Mouse (Mus musculus) intestine, postnatal 0 days (tissue): ENCODE measurements around the gene Nenf. TPM values are rescaled to one million over a fixed set of nuclear protein-coding genes. Genes with fewer than 3 reads are reported as not detected.

Source experiments
- ATAC-seq: fragments of 200-750 bp; cut with Nextera tagmentation; 2 replicates; pipeline ENCODE4 v1.8.0; 2017; ENCODE audit warnings: mild to moderate bottlenecking, moderate TSS enrichment, moderate library complexity
- H3K27ac ChIP-seq: fragments of 300-500 bp; sonication (generic); 2 replicates; pipeline ENCODE4 v1.5.1; 2014; ENCODE audit warnings: mild to moderate bottlenecking, low read depth, low read length, moderate library complexity
- H3K27me3 ChIP-seq: fragments of 300-500 bp; sonication (generic); replicated peaks from 2 replicates; pipeline ENCODE4 v1.6.1; 2014; ENCODE audit warnings: low read length, mixed read lengths; ENCODE audit not compliant: control insufficient read depth, insufficient read depth
- H3K36me3 ChIP-seq: fragments of 300-500 bp; sonication (generic); 2 replicates; pipeline ENCODE4 v1.6.1; 2014; ENCODE audit warnings: mild to moderate bottlenecking, moderate library complexity; ENCODE audit not compliant: control insufficient read depth, insufficient read depth
- H3K4me1 ChIP-seq: fragments of 300-500 bp; sonication (generic); replicated peaks from 2 replicates; pipeline ENCODE4 v1.6.1; 2014; ENCODE audit warnings: antibody characterized with exemption, low read length, mixed read lengths; ENCODE audit not compliant: control insufficient read depth, insufficient read depth
- H3K4me2 ChIP-seq: fragments of 300-500 bp; sonication (generic); replicated peaks from 2 replicates; pipeline ENCODE4 v1.6.1; 2014; ENCODE audit warnings: low read depth, mild to moderate bottlenecking, moderate library complexity
- H3K4me3 ChIP-seq: fragments of 300-500 bp; sonication (generic); 2 replicates; pipeline ENCODE4 v1.5.1; 2014; ENCODE audit warnings: low read depth, low read length
- H3K9ac ChIP-seq: fragments of 300-500 bp; sonication (generic); 2 replicates; pipeline ENCODE4 v1.6.1; 2014; ENCODE audit warnings: mild to moderate bottlenecking, low read depth, low read length
- H3K9me3 ChIP-seq: fragments of 300-500 bp; sonication (generic); 2 replicates; pipeline ENCODE4 v1.6.1; 2016; ENCODE audit warnings: mixed run types; ENCODE audit not compliant: control insufficient read depth
- CTCF ChIP-seq: sonication (generic); IDR thresholded peaks from 2 replicates; pipeline ENCODE4 v1.5.1; 2016; ENCODE audit warnings: low read depth, mild to moderate bottlenecking, control low read depth, antibody characterized with exemption, moderate library complexity
- WGBS: fragments of 180-500 bp; shearing (Covaris S2); extraction: QIAGEN DNeasy Blood & Tissue Kit; methylation state at CpG from one replicate; pipeline ENCODE4 v1.1.7; 2014; 5-methylcytosine and 5-hydroxymethylcytosine counted together
- polyA plus RNA-seq: library from polyadenylated mRNA; unstranded; fragments of >200 nt; fragmentation: Nextera tagmentation; extraction: Ambion mirVana; gene quantifications from 2 replicates; pipeline ENCODE4 v1.2.1, GENCODE M21; 2015

The Nenf gene
- polyA plus RNA-seq, 1 experiment from 2014 or later = 174 TPM

- WGBS = 60% methylated on average over 8 of the region's 8 CpGs
- H3K4me1 ChIP-seq = no peaks in the 10 kb centered on the region
- ATAC-seq = peak; percentile 42
- no peak overlapping the region for H3K9ac ChIP-seq
- no peaks in the 10 kb centered on the region for H3K27me3 ChIP-seq
- H3K4me3 ChIP-seq = no peak overlapping the region
- TF ChIP-seq CTCF = no peak
- H3K27ac ChIP-seq = peak overlapping the region; percentile 82
- H3K9me3 ChIP-seq = no peaks in the 10 kb centered on the region
- no peaks in the 10 kb centered on the region for H3K36me3 ChIP-seq
- no peak overlapping the region for H3K4me2 ChIP-seq
Measured at GRCm38 (mm10) chr1:191284502-191284901, 33.5 kb downstream of the Nenf start.

GRCm38 (mm10) chr1:191283110-191284040 lies 34.6 kb downstream of the Nenf start:
- Histone ChIP-seq H3K36me3 (no peaks in the 10 kb centered on the region), H3K9me3 (no peaks in the 10 kb centered on the region), H3K9ac (peak overlapping the region; percentile 40; the same call in 1 of the 2 replicates), H3K4me2 (no peak overlapping the region; the same call in 1 of the 2 replicates), H3K4me1 (no peaks in the 10 kb centered on the region; the same call in 1 of the 2 replicates), H3K27me3 (no peaks in the 10 kb centered on the region), H3K27ac (peak overlapping the region; percentile 82), H3K4me3 (no peak overlapping the region)
- no peak for TF ChIP-seq CTCF
- whole genome bisulfite sequencing = 60% methylated on average over 13 of the region's 13 CpGs
- peak; percentile 92 for ATAC-seq

- no peak overlapping the region for H3K9ac ChIP-seq
- H3K4me3 ChIP-seq = no peak overlapping the region
- peak; percentile 49 for TF ChIP-seq CTCF
- no peaks in the 10 kb centered on the region for H3K27me3 ChIP-seq
- ATAC-seq = no peak
- H3K9me3 ChIP-seq = no peaks in the 10 kb centered on the region
- no peak overlapping the region for H3K27ac ChIP-seq
- H3K4me1 ChIP-seq = no peaks in the 10 kb centered on the region; the same call in 1 of the 2 replicates
- WGBS = 76% methylated on average over 1 of the region's 1 CpGs
- H3K4me2 ChIP-seq = no peak overlapping the region
- H3K36me3 ChIP-seq = no peaks in the 10 kb centered on the region
Measured at GRCm38 (mm10) chr1:191282319-191282718, 35.7 kb downstream of the Nenf start.

- H3K27ac ChIP-seq = no peak overlapping the region
- no peaks in the 10 kb centered on the region for H3K36me3 ChIP-seq
- H3K9me3 ChIP-seq = no peaks in the 10 kb centered on the region
- H3K27me3 ChIP-seq = no peaks in the 10 kb centered on the region
- WGBS = 54% methylated on average over 7 of the region's 7 CpGs
- TF ChIP-seq CTCF = no peak
- H3K4me3 ChIP-seq = no peak overlapping the region
- H3K4me2 ChIP-seq = no peak overlapping the region
- no peak overlapping the region for H3K9ac ChIP-seq
- H3K4me1 ChIP-seq = no peaks in the 10 kb centered on the region; the same call in 1 of the 2 replicates
- no peak for ATAC-seq
Measured at GRCm38 (mm10) chr1:191281171-191281570, 36.8 kb downstream of the Nenf start.

GRCm38 (mm10) chr1:191278324-191278723 lies 39.7 kb downstream of the Nenf start:
- no peak overlapping the region for H3K4me3 ChIP-seq
- no peaks in the 10 kb centered on the region for H3K27me3 ChIP-seq
- no peaks in the 10 kb centered on the region; the same call in 1 of the 2 replicates for H3K4me1 ChIP-seq
- TF ChIP-seq CTCF = no peak
- no peaks in the 10 kb centered on the region for H3K9me3 ChIP-seq
- no peak overlapping the region for H3K9ac ChIP-seq
- H3K36me3 ChIP-seq = no peaks in the 10 kb centered on the region
- ATAC-seq = no peak
- peak overlapping the region; percentile 51 for H3K27ac ChIP-seq
- H3K4me2 ChIP-seq = no peak overlapping the region
- 80% methylated on average over 4 of the region's 4 CpGs for WGBS

- peak; percentile 96 for ATAC-seq
- Histone ChIP-seq H3K27me3 (no peaks in the 10 kb centered on the region), H3K4me3 (no peak overlapping the region), H3K27ac (peak overlapping the region; percentile 68), H3K4me1 (no peaks in the 10 kb centered on the region; the same call in 1 of the 2 replicates), H3K9ac (no peak overlapping the region), H3K4me2 (no peak overlapping the region), H3K36me3 (no peaks in the 10 kb centered on the region), H3K9me3 (no peaks in the 10 kb centered on the region)
- WGBS = 28% methylated on average over 14 of the region's 14 CpGs
- TF ChIP-seq CTCF = no peak
Measured at GRCm38 (mm10) chr1:191277549-191278059, 40.4 kb downstream of the Nenf start.
